Comparison of ENCODE assay signal across 10 mouse cellular contexts in the genomic region with DNA sequence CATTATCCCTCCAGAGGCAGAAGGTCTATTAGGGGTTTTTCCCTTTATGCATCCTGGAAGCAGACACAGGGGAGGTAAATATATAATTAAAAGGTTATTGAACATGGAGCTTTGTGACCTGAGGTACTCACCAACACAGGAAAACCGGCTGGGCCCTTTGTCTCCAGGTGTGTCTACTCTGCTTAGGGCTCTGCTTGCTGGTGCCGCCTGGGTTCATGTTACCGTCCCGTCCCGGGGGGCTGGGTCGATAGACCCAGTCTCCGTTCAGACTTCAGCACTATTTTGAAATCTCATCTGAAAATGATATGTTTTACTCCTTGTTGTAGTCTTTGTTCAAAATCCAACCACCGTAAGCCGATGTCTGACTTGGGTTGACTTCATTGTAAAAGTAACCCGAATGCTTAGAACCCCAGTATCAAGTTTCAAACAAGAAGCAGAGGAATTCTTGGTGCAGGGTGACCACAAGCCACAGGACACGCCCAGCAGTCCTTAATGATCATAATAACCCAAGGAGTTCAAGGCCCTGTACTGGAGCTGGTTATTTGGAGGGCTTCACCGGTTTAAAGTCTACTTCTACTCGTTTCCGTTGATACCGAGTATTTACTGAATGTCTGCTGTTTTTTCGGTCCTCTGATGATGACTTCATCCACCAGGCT.
"Had no signal": no experiment of that assay in that cellular context is flagged by ENCODE, and none has a peak within 500 bp of the region (broad histone marks: within the 10 kb centered on the region; RNA-seq: fewer than 3 reads in every experiment).

No protein-coding gene starts in this region.

- H3K36me3 ChIP-seq: liver, embryonic 13.5 days; lung, embryonic 15.5 days; midbrain, embryonic 12.5 days; neural tube, embryonic 15.5 days had no signal

- H3K9ac ChIP-seq: liver, embryonic 13.5 days; liver, postnatal 0 days; lung, embryonic 15.5 days; midbrain, embryonic 12.5 days; neural tube, embryonic 15.5 days had no signal

- H3K4me2 ChIP-seq: liver, embryonic 13.5 days; lung, embryonic 15.5 days; midbrain, embryonic 12.5 days; neural tube, embryonic 15.5 days had no signal

- H3K27me3 ChIP-seq: liver, embryonic 13.5 days; lung, embryonic 15.5 days had no signal

- ATAC-seq: liver, postnatal 0 days had no signal

- H3K27ac ChIP-seq: liver, embryonic 13.5 days; lung, embryonic 15.5 days; midbrain, embryonic 12.5 days; neural tube, embryonic 15.5 days; stomach, postnatal 0 days had no signal

- H3K4me3 ChIP-seq: liver, embryonic 13.5 days; lung, embryonic 15.5 days; midbrain, embryonic 12.5 days; neural tube, embryonic 15.5 days had no signal

- DNase-seq: kidney, adult 18-20 months; kidney, postnatal 14 days; liver; liver, embryonic 13.5 days; liver, postnatal 0 days; thymus, postnatal 14 days had no signal

- H3K9me3 ChIP-seq: liver, embryonic 13.5 days; lung, embryonic 15.5 days; midbrain, embryonic 12.5 days; neural tube, embryonic 15.5 days had no signal
